Mouse (Mus musculus): ENCODE data around the gene Ulk3. TPM values are rescaled to one million over a fixed set of nuclear protein-coding genes. Genes with fewer than 3 reads are reported as not detected.

The Ulk3 gene
- polyA plus RNA-seq, 1 experiment from 2014 or later, result 3.7 TPM

GRCm38 (mm10) chr9:57558625-57559024 lies 30.6 kb upstream of the Ulk3 start:
- Histone ChIP-seq H3K4me3 (ENCODE audit: low read depth, low read length) (no peak overlapping the region), H3K27ac (ENCODE audit: low read depth) (no peak overlapping the region), H3K4me2 (ENCODE audit: low read depth, low read length) (no peak overlapping the region), H3K9me3 (ENCODE audit: low read length) (no peaks in the 10 kb centered on the region), H3K4me1 (ENCODE audit: insufficient read depth) (peaks cover 20% of the 10 kb centered on the region), H3K9ac (replicated peaks) (no peak overlapping the region), H3K36me3 (replicated peaks; ENCODE audit: insufficient read depth, low read length) (no peaks in the 10 kb centered on the region), H3K27me3 (ENCODE audit: insufficient read depth, low read length) (no peaks in the 10 kb centered on the region)
- WGBS (ENCODE audit: insufficient replicate concordance), result 68% methylated on average over 4 of the region's 4 CpGs
- DNase-seq (no peak), ATAC-seq (no peak)
- no peak for TF ChIP-seq CTCF (IDR thresholded peaks at IDR 0.05; ENCODE audit: low read depth)
- TF ChIP-seq EP300 (IDR thresholded peaks at IDR 0.05; ENCODE audit: low read depth), result no peak

- WGBS (ENCODE audit: insufficient replicate concordance), result 54% methylated on average over 2 of the region's 2 CpGs
- Histone ChIP-seq H3K4me3 (ENCODE audit: low read depth, low read length) (no peak overlapping the region), H3K27me3 (ENCODE audit: insufficient read depth, low read length) (no peaks in the 10 kb centered on the region), H3K9me3 (ENCODE audit: low read length) (no peaks in the 10 kb centered on the region), H3K36me3 (replicated peaks; ENCODE audit: insufficient read depth, low read length) (no peaks in the 10 kb centered on the region), H3K27ac (ENCODE audit: low read depth) (no peak overlapping the region), H3K4me1 (ENCODE audit: insufficient read depth) (peaks cover 22% of the 10 kb centered on the region), H3K9ac (replicated peaks) (no peak overlapping the region), H3K4me2 (ENCODE audit: low read depth, low read length) (no peak overlapping the region)
- no peak for TF ChIP-seq CTCF (IDR thresholded peaks at IDR 0.05; ENCODE audit: low read depth)
- no peak for TF ChIP-seq EP300 (IDR thresholded peaks at IDR 0.05; ENCODE audit: low read depth)
- DNase-seq (no peak), ATAC-seq (no peak)
Measured at GRCm38 (mm10) chr9:57559568-57559967, 29.7 kb upstream of the Ulk3 start.

DNA sequence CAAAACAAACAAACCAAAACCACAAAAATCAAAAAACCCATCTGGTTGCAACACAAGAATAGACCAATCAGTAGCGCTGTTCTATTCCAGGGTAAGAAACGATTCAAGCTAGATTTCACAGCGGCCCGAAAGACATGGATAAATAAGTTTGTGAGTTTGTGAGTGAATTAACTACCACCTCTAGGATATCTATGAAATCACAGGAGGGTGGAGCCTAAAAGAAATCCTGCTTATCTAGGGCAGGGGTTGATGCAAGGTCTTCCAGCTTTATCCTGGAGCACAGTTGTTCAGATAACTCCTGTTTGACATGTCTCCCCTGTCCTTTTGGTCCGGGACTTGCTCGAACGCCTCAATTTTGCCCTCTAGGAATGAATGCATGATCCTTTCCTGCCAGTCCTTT lies 29.0 kb upstream of the Ulk3 start:
- H3K9ac ChIP-seq (replicated peaks), result peak overlapping the region; percentile 80; the same call in 1 of the 2 replicates
- peak overlapping the region; percentile 74 for H3K4me3 ChIP-seq (ENCODE audit: low read depth, low read length)
- TF ChIP-seq CTCF (IDR thresholded peaks at IDR 0.05; ENCODE audit: low read depth) (no peak), EP300 (IDR thresholded peaks at IDR 0.05; ENCODE audit: low read depth) (no peak)
- no peaks in the 10 kb centered on the region for H3K36me3 ChIP-seq (replicated peaks; ENCODE audit: insufficient read depth, low read length)
- peak overlapping the region; percentile 92 for H3K27ac ChIP-seq (ENCODE audit: low read depth)
- ATAC-seq, result no peak
- no peaks in the 10 kb centered on the region for H3K27me3 ChIP-seq (ENCODE audit: insufficient read depth, low read length)
- no peaks in the 10 kb centered on the region for H3K9me3 ChIP-seq (ENCODE audit: low read length)
- DNase-seq, result no peak
- peaks cover 26% of the 10 kb centered on the region for H3K4me1 ChIP-seq (ENCODE audit: insufficient read depth)
- peak overlapping the region; percentile 88 for H3K4me2 ChIP-seq (ENCODE audit: low read depth, low read length)
- WGBS (ENCODE audit: insufficient replicate concordance), result 22% methylated on average over 7 of the region's 7 CpGs

DNA sequence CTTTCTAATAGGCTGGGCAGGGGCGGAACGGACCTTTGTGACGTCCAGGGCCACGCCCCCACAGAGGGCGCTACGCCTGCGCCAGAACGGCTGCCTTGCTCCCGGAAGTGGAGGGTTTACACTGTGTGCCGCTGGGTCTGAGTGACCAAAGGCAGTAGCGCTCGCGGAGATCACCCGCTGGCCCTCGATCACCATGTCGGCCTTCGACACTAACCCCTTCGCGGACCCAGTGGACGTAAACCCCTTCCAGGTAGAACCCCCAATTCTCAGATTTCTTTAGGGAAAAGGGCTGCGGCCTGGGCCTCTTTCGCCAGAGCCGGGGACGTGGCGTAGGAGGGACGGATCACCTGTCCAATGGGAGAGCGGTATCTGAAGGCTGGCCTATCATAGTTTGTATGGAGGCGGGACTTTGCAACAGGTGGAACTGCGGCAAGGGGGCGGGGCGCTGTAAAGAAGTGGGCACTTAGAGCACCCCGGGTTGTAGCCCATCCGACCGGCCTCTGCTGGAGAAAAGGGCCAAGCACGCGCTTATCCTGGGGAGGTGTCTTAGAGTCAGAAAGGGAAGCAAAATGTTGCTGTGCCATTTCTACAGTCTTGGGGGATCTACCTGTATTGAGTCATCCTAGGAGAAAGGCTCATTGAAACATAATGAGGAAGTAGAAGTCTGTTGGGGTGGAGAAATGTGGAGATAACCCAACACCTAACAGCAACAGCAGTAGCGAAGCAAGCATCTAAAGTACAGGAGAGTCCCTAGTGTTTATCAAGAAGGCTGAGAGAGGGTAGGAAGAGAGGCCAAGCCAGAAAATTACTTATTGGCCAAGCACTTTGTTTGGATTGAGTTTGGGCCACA lies 28.2 kb upstream of the Ulk3 start, which contains the start of gene Scamp2:
TSS of gene Scamp2 (plus strand) at position 83 of the 850 bp plus-strand sequence.
- H3K9me3 ChIP-seq (ENCODE audit: low read length), result no peaks in the 10 kb centered on the region
- TF ChIP-seq CTCF (IDR thresholded peaks at IDR 0.05; ENCODE audit: low read depth) (peak; percentile 55), EP300 (IDR thresholded peaks at IDR 0.05; ENCODE audit: low read depth) (no peak)
- H3K9ac ChIP-seq (replicated peaks), result peak within 1 kb of the TSS; percentile 80
- H3K4me1 ChIP-seq (ENCODE audit: insufficient read depth), result peaks cover 31% of the 10 kb centered on the region
- DNase-seq (peak; percentile 94), ATAC-seq (peak; percentile 98)
- H3K27me3 ChIP-seq (ENCODE audit: insufficient read depth, low read length), result no peaks in the 10 kb centered on the region
- H3K36me3 ChIP-seq (replicated peaks; ENCODE audit: insufficient read depth, low read length), result no peaks in the 10 kb centered on the region
- WGBS (ENCODE audit: insufficient replicate concordance), result under 1% methylated on average over 37 of the region's 37 CpGs
- H3K27ac ChIP-seq (ENCODE audit: low read depth), result peak within 1 kb of the TSS; percentile 92
- H3K4me2 ChIP-seq (ENCODE audit: low read depth, low read length), result peak within 1 kb of the TSS; percentile 88
- H3K4me3 ChIP-seq (ENCODE audit: low read depth, low read length), result peak within 1 kb of the TSS; percentile 74

- 46% methylated on average over 13 of the region's 13 CpGs for WGBS (ENCODE audit: insufficient replicate concordance)
- peak overlapping the region; percentile 88 for H3K4me2 ChIP-seq (ENCODE audit: low read depth, low read length)
- DNase-seq (peak; percentile 36), ATAC-seq (no peak)
- no peaks in the 10 kb centered on the region for H3K27me3 ChIP-seq (ENCODE audit: insufficient read depth, low read length)
- peaks cover 34% of the 10 kb centered on the region for H3K4me1 ChIP-seq (ENCODE audit: insufficient read depth)
- H3K9me3 ChIP-seq (ENCODE audit: low read length), result no peaks in the 10 kb centered on the region
- TF ChIP-seq CTCF (IDR thresholded peaks at IDR 0.05; ENCODE audit: low read depth) (no peak), EP300 (IDR thresholded peaks at IDR 0.05; ENCODE audit: low read depth) (no peak)
- peak overlapping the region; percentile 74 for H3K4me3 ChIP-seq (ENCODE audit: low read depth, low read length)
- no peaks in the 10 kb centered on the region for H3K36me3 ChIP-seq (replicated peaks; ENCODE audit: insufficient read depth, low read length)
- peak overlapping the region; percentile 80 for H3K9ac ChIP-seq (replicated peaks)
- peak overlapping the region; percentile 92 for H3K27ac ChIP-seq (ENCODE audit: low read depth)
Measured at GRCm38 (mm10) chr9:57561711-57562099, 27.5 kb upstream of the Ulk3 start.

GRCm38 (mm10) chr9:57562896-57563372 lies 26.3 kb upstream of the Ulk3 start:
- Histone ChIP-seq H3K4me3 (ENCODE audit: low read depth, low read length) (peak overlapping the region; percentile 74; the same call in 1 of the 2 replicates), H3K27ac (ENCODE audit: low read depth) (peak overlapping the region; percentile 30), H3K27me3 (ENCODE audit: insufficient read depth, low read length) (no peaks in the 10 kb centered on the region), H3K36me3 (replicated peaks; ENCODE audit: insufficient read depth, low read length) (peaks cover 2% of the 10 kb centered on the region; the same call in 1 of the 2 replicates), H3K4me1 (ENCODE audit: insufficient read depth) (peaks cover 34% of the 10 kb centered on the region), H3K9ac (replicated peaks) (0 out of 2 replicates have a peak overlapping the region, but pooled peaks have one; percentile 33), H3K4me2 (ENCODE audit: low read depth, low read length) (peak overlapping the region; percentile 88), H3K9me3 (ENCODE audit: low read length) (no peaks in the 10 kb centered on the region)
- ATAC-seq (no peak), DNase-seq (peak; percentile 24)
- 55% methylated on average over 4 of the region's 4 CpGs for WGBS (ENCODE audit: insufficient replicate concordance)
- TF ChIP-seq CTCF (IDR thresholded peaks at IDR 0.05; ENCODE audit: low read depth) (no peak), EP300 (IDR thresholded peaks at IDR 0.05; ENCODE audit: low read depth) (0 out of 2 replicates have a peak, but pooled peaks have one; percentile 17)
